Comparison of ENCODE assay signal across 8 mouse cellular contexts in genomic region chr13:78198391-78198870, GRCm38 (mm10). TPM values are rescaled to one million over a fixed set of nuclear protein-coding genes. Genes with fewer than 3 reads are reported as not detected.
DNase-seq lines count a peak whose midpoint lies in the region; ATAC-seq and TF ChIP-seq lines count a peak whose summit lies in the region.

No protein-coding gene starts in this region.

- no peak for TF ChIP-seq EP300 in heart, adult 2 months (IDR thresholded peaks at IDR 0.05; ENCODE audit: insufficient read depth, low read depth, low read length)
- no peak for TF ChIP-seq EP300 in MEL (IDR thresholded peaks at IDR 0.05; ENCODE audit: low read depth in 1 of 2, low read length in 2 of 2)

- peak overlapping the region; percentile 67 for H3K4me3 ChIP-seq in heart, adult 2 months
- peak overlapping the region; percentile 92 to 93 for H3K4me3 ChIP-seq in MEL (ENCODE audit: control insufficient read depth in 1 of 2, insufficient read depth in 1 of 2, low read depth in 2 of 2, low read length in 2 of 2)
- H3K4me3 ChIP-seq in embryonic facial prominence, embryonic 13.5 days: peak overlapping the region; percentile 71
- H3K4me3 ChIP-seq in intestine, embryonic 14.5 days (ENCODE audit: low read depth, low read length): peak overlapping the region; percentile 67
- peak overlapping the region; percentile 93 for H3K4me3 ChIP-seq in midbrain, embryonic 12.5 days

- H3K36me3 ChIP-seq in heart, adult 2 months (ENCODE audit: control insufficient read depth, insufficient read depth, low read length): no peaks in the 10 kb centered on the region
- peaks cover 0 to 2% of the 10 kb centered on the region in 2 experiments; a peak in 1 of 4 replicates for H3K36me3 ChIP-seq in MEL (ENCODE audit: control insufficient read depth in 1 of 2, insufficient read depth in 2 of 2, low read length in 2 of 2)
- no peaks in the 10 kb centered on the region for H3K36me3 ChIP-seq in embryonic facial prominence, embryonic 13.5 days
- no peaks in the 10 kb centered on the region for H3K36me3 ChIP-seq in intestine, embryonic 14.5 days (ENCODE audit: control insufficient read depth, insufficient read depth, low read length)
- H3K36me3 ChIP-seq in midbrain, embryonic 12.5 days: peaks cover 14% of the 10 kb centered on the region

- intact Hi-C loops in heart, adult 2 months (cut with DNase I): loop anchor here (5.0 to 10.0 kb wide), 2 partner anchors 36 to 494 kb away; partner anchors contain the start of gene Fam172a
- intact Hi-C loops in heart, postnatal 25 days (cut with DNase I): no loop called here

- ATAC-seq in embryonic facial prominence, embryonic 13.5 days (ENCODE audit: insufficient number of reproducible peaks, insufficient read depth, low FRiP score, low TSS enrichment, low read depth): no peak
- ATAC-seq in intestine, embryonic 14.5 days (replicated peaks; ENCODE audit: low FRiP score, low TSS enrichment, low read depth): peak; percentile 22; the same call in 1 of the 2 replicates
- peak; percentile 2 for ATAC-seq in midbrain, embryonic 12.5 days (ENCODE audit: low FRiP score, low read depth)

- TF ChIP-seq CTCF in heart, adult 2 months (IDR thresholded peaks at IDR 0.05): no peak
- TF ChIP-seq CTCF in MEL (IDR thresholded peaks at IDR 0.05 in 2 of 3, conservative IDR thresholded peaks at IDR 0.05 in 1 of 3; ENCODE audit: control insufficient read depth in 1 of 3, insufficient read depth in 1 of 3, low read depth in 2 of 3, low read length in 3 of 3, poor library complexity in 1 of 3, severe bottlenecking in 1 of 3): no peak

- peaks cover 9% of the 10 kb centered on the region for H3K27me3 ChIP-seq in heart, adult 2 months (ENCODE audit: control insufficient read depth, insufficient read depth, low read length)
- no peaks in the 10 kb centered on the region for H3K27me3 ChIP-seq in MEL (ENCODE audit: control insufficient read depth in 1 of 2, insufficient read depth in 2 of 2, low read length in 2 of 2)
- peaks cover 82% of the 10 kb centered on the region for H3K27me3 ChIP-seq in embryonic facial prominence, embryonic 13.5 days
- H3K27me3 ChIP-seq in intestine, embryonic 14.5 days (replicated peaks; ENCODE audit: control insufficient read depth, insufficient read depth, low read length): peaks cover 52% of the 10 kb centered on the region
- peaks cover 11% of the 10 kb centered on the region for H3K27me3 ChIP-seq in midbrain, embryonic 12.5 days

- DNase-seq in heart, adult 2 months: no peak
- no peak for DNase-seq in heart, postnatal 25 days (ENCODE audit: low spot score)
- DNase-seq in MEL (ENCODE audit: low read depth, low spot score): no peak
- peak; percentile 76 for DNase-seq in intestine, embryonic 14.5 days (ENCODE audit: low spot score)
- DNase-seq in left cerebral cortex, adult 9 months (ENCODE audit: low spot score in 2 of 2): no peak
- no peak for DNase-seq in frontal cortex, postnatal 36 days (ENCODE audit: low spot score in 2 of 2)

- peak overlapping the region; percentile 88 for H3K4me2 ChIP-seq in embryonic facial prominence, embryonic 13.5 days
- H3K4me2 ChIP-seq in intestine, embryonic 14.5 days (ENCODE audit: low read length): peak overlapping the region; percentile 71
- H3K4me2 ChIP-seq in midbrain, embryonic 12.5 days (replicated peaks): peak overlapping the region; percentile 77

- no peak overlapping the region; the same call in 1 of the 2 replicates for H3K27ac ChIP-seq in heart, adult 2 months
- H3K27ac ChIP-seq in MEL (ENCODE audit: control insufficient read depth, low read depth, low read length): peak overlapping the region; percentile 33
- peak overlapping the region; percentile 96 for H3K27ac ChIP-seq in embryonic facial prominence, embryonic 13.5 days
- H3K27ac ChIP-seq in intestine, embryonic 14.5 days (ENCODE audit: low read depth): peak overlapping the region; percentile 94
- H3K27ac ChIP-seq in midbrain, embryonic 12.5 days (replicated peaks): peak overlapping the region; percentile 100

- H3K4me1 ChIP-seq in heart, adult 2 months (ENCODE audit: control insufficient read depth, insufficient read depth, low read length): no peaks in the 10 kb centered on the region
- H3K4me1 ChIP-seq in MEL (ENCODE audit: control insufficient read depth in 1 of 2, insufficient read depth in 2 of 2, low read length in 2 of 2): no peaks in the 10 kb centered on the region; a peak in 1 of 4 replicates
- peaks cover 23% of the 10 kb centered on the region for H3K4me1 ChIP-seq in embryonic facial prominence, embryonic 13.5 days
- no peaks in the 10 kb centered on the region; the same call in 1 of the 2 replicates for H3K4me1 ChIP-seq in intestine, embryonic 14.5 days (replicated peaks; ENCODE audit: control insufficient read depth, insufficient read depth, low read length)
- no peaks in the 10 kb centered on the region for H3K4me1 ChIP-seq in midbrain, embryonic 12.5 days

- no peaks in the 10 kb centered on the region for H3K9me3 ChIP-seq in MEL (replicated peaks; ENCODE audit: insufficient read depth, low read length)
- no peaks in the 10 kb centered on the region for H3K9me3 ChIP-seq in embryonic facial prominence, embryonic 13.5 days
- H3K9me3 ChIP-seq in intestine, embryonic 14.5 days (ENCODE audit: control insufficient read depth, low read length): no peaks in the 10 kb centered on the region
- H3K9me3 ChIP-seq in midbrain, embryonic 12.5 days: no peaks in the 10 kb centered on the region

- TF ChIP-seq POLR2A in heart, adult 2 months (IDR thresholded peaks at IDR 0.05; ENCODE audit: insufficient read depth, low read depth, low read length): no peak
- TF ChIP-seq POLR2A in MEL (IDR thresholded peaks at IDR 0.05; ENCODE audit: control insufficient read depth in 1 of 2, insufficient read depth in 1 of 2, low read depth in 1 of 2, low read length in 2 of 2, poor library complexity in 1 of 2): no peak

- peak overlapping the region; percentile 86 for H3K9ac ChIP-seq in heart, adult 2 months (ENCODE audit: low read depth, low read length)
- H3K9ac ChIP-seq in MEL (ENCODE audit: control insufficient read depth, low read depth, low read length, poor library complexity, severe bottlenecking): peak overlapping the region; percentile 98
- peak overlapping the region; percentile 88 for H3K9ac ChIP-seq in embryonic facial prominence, embryonic 13.5 days
- H3K9ac ChIP-seq in intestine, embryonic 14.5 days (ENCODE audit: low read length): peak overlapping the region; percentile 73
- H3K9ac ChIP-seq in midbrain, embryonic 12.5 days (replicated peaks): peak overlapping the region; percentile 100

- TF ChIP-seq RAD21 in MEL (IDR thresholded peaks at IDR 0.05; ENCODE audit: low read depth, low read length): no peak

- 1% methylated on average over 45 of the region's 63 CpGs for WGBS in heart, adult 2 months
- WGBS in embryonic facial prominence, embryonic 13.5 days: 0% methylated on average over 22 of the region's 63 CpGs
- 2% methylated on average over 23 of the region's 63 CpGs for WGBS in intestine, embryonic 14.5 days
- WGBS in midbrain, embryonic 12.5 days: under 1% methylated on average over 32 of the region's 63 CpGs

- no peaks in the 10 kb centered on the region for H3K79me2 ChIP-seq in heart, adult 2 months (replicated peaks; ENCODE audit: control insufficient read depth, insufficient read depth, low read length)
- H3K79me2 ChIP-seq in MEL (ENCODE audit: control insufficient read depth, insufficient read depth, low read length, poor library complexity): peaks cover 18% of the 10 kb centered on the region

TF ChIP-seq in MEL, 35 proteins besides CTCF, POLR2A, EP300 and RAD21:
- TF ChIP-seq MAX (IDR thresholded peaks at IDR 0.05; ENCODE audit: low read length): no peak
- no peak for TF ChIP-seq NRF1 (IDR thresholded peaks at IDR 0.05; ENCODE audit: insufficient read depth, low read depth, low read length, poor library complexity, severe bottlenecking)
- TF ChIP-seq TCF12 (IDR thresholded peaks at IDR 0.05; ENCODE audit: low read depth, low read length): no peak
- no peak for TF ChIP-seq UBTF (IDR thresholded peaks at IDR 0.05; ENCODE audit: borderline replicate concordance, insufficient read depth, low read depth, low read length)
- no peak for TF ChIP-seq CHD1 (IDR thresholded peaks at IDR 0.05; ENCODE audit: low read depth, low read length)
- no peak for TF ChIP-seq JUND (IDR thresholded peaks at IDR 0.05; ENCODE audit: low read depth, low read length)
- TF ChIP-seq MAZ (IDR thresholded peaks at IDR 0.05; ENCODE audit: low read depth, low read length): no peak
- TF ChIP-seq MEF2A (IDR thresholded peaks at IDR 0.05; ENCODE audit: extremely low read depth, insufficient replicate concordance, low read depth, low read length, poor library complexity, severe bottlenecking): no peak
- TF ChIP-seq HCFC1 (IDR thresholded peaks at IDR 0.05; ENCODE audit: low read depth, low read length): no peak
- no peak for TF ChIP-seq GATA1 (IDR thresholded peaks at IDR 0.05; ENCODE audit: low read depth, low read length)
- no peak for TF ChIP-seq ZMIZ1 (IDR thresholded peaks at IDR 0.05; ENCODE audit: low read depth, low read length)
- no peak for TF ChIP-seq NELFE (IDR thresholded peaks at IDR 0.05; ENCODE audit: low read depth, low read length)
- no peak for TF ChIP-seq BHLHE40 (IDR thresholded peaks at IDR 0.05; ENCODE audit: borderline replicate concordance, low read depth, low read length)

RNA-seq across cellular contexts. Expression of gene Nr2f1, which starts 1.1 kb away (rescaled TPM):
- 1 to 10 TPM; 2.7 TPM for total RNA-seq in heart, adult 2 months (2021)
- polyA plus RNA-seq in heart, adult 2 months (2012; rRNA removed): 8.9 and 10.5 TPM in 2 replicates
- 1 to 10 TPM; 2.3 to 2.9 TPM for total RNA-seq in heart, postnatal 25 days (2021)
- total RNA-seq in MEL (2012; rRNA removed): 9.9 and 11.3 TPM in 2 replicates
- polyA plus RNA-seq in MEL (2012; ENCODE audit: insufficient read depth in 1 of 2, insufficient read length in 2 of 2, low read depth in 1 of 2, low replicate concordance in 2 of 2, missing spikeins in 1 of 2): 10 to 100 TPM in 1 of 2 experiments, not detected in 1; 27.1 TPM
- polyA plus RNA-seq in embryonic facial prominence, embryonic 13.5 days (2015; fragmentation: Nextera tagmentation; extraction: Ambion mirVana): 14.1 and 15.8 TPM in 2 replicates
- 3.3 and 5.2 TPM in 2 replicates for polyA plus RNA-seq in intestine, embryonic 14.5 days (2014; fragmentation: Nextera tagmentation; extraction: Ambion mirVana)
- polyA plus RNA-seq in midbrain, embryonic 12.5 days (2016; fragmentation: Nextera tagmentation; extraction: Ambion mirVana): 62.3 and 84.1 TPM in 2 replicates
